Comparison of ENCODE assay signal across 24 mouse cellular contexts in genomic region chr12:80962566-80962965, GRCm38 (mm10). TPM values are rescaled to one million over a fixed set of nuclear protein-coding genes. Genes with fewer than 3 reads are reported as not detected.
DNase-seq lines count a peak whose midpoint lies in the region; ATAC-seq and TF ChIP-seq lines count a peak whose summit lies in the region.
"Had no signal": no experiment of that assay in that cellular context is flagged by ENCODE, and none has a peak within 500 bp of the region (broad histone marks: within the 10 kb centered on the region; RNA-seq: fewer than 3 reads in every experiment).

No protein-coding gene starts in this region.

- no peaks in the 10 kb centered on the region for H3K27me3 ChIP-seq in intestine, embryonic 14.5 days (replicated peaks; ENCODE audit: control insufficient read depth, insufficient read depth, low read length)
- no peaks in the 10 kb centered on the region for H3K27me3 ChIP-seq in intestine, embryonic 16.5 days (replicated peaks; ENCODE audit: control insufficient read depth, insufficient read depth, low read length)
- H3K27me3 ChIP-seq in liver, postnatal 0 days (ENCODE audit: insufficient read depth, low read length): no peaks in the 10 kb centered on the region
- no peaks in the 10 kb centered on the region for H3K27me3 ChIP-seq in myocyte (ENCODE audit: control insufficient read depth, insufficient read depth, insufficient read length)
- H3K27me3 ChIP-seq: embryonic facial prominence, embryonic 13.5 days; embryonic facial prominence, embryonic 15.5 days; forebrain, embryonic 12.5 days had no signal

- no peak for TF ChIP-seq POLR2A in myocyte (IDR thresholded peaks at IDR 0.05; ENCODE audit: insufficient read length, low read depth)

- no peak overlapping the region for H3K9ac ChIP-seq in intestine, embryonic 14.5 days (ENCODE audit: low read length)
- H3K9ac ChIP-seq in intestine, embryonic 16.5 days (ENCODE audit: low read depth, low read length): no peak overlapping the region
- no peak overlapping the region for H3K9ac ChIP-seq in liver, postnatal 0 days (replicated peaks)
- H3K9ac ChIP-seq: embryonic facial prominence, embryonic 13.5 days; embryonic facial prominence, embryonic 15.5 days; forebrain, embryonic 12.5 days had no signal

- ATAC-seq in intestine, embryonic 14.5 days (replicated peaks; ENCODE audit: low FRiP score, low TSS enrichment, low read depth): no peak
- ATAC-seq in intestine, embryonic 16.5 days: no peak
- peak; percentile 26; the same call in 1 of the 2 replicates for ATAC-seq in liver, postnatal 0 days
- ATAC-seq: forebrain, embryonic 14.5 days had no signal

- no peaks in the 10 kb centered on the region for H3K79me2 ChIP-seq in myocyte (ENCODE audit: control insufficient read depth, insufficient read depth)

- no peaks in the 10 kb centered on the region for H3K9me3 ChIP-seq in intestine, embryonic 14.5 days (ENCODE audit: control insufficient read depth, low read length)
- no peaks in the 10 kb centered on the region for H3K9me3 ChIP-seq in intestine, embryonic 16.5 days (ENCODE audit: control insufficient read depth, low read length)
- no peaks in the 10 kb centered on the region for H3K9me3 ChIP-seq in liver, postnatal 0 days (ENCODE audit: low read length)
- H3K9me3 ChIP-seq: embryonic facial prominence, embryonic 13.5 days; embryonic facial prominence, embryonic 15.5 days; forebrain, embryonic 10.5 days; forebrain, embryonic 12.5 days had no signal

- no peak for TF ChIP-seq CTCF in liver, postnatal 0 days (IDR thresholded peaks at IDR 0.05; ENCODE audit: low read depth)

- H3K36me3 ChIP-seq in intestine, embryonic 14.5 days (ENCODE audit: control insufficient read depth, insufficient read depth, low read length): peaks cover 23% of the 10 kb centered on the region
- H3K36me3 ChIP-seq in intestine, embryonic 16.5 days (ENCODE audit: control insufficient read depth, insufficient read depth, low read length): peaks cover 5% of the 10 kb centered on the region; the same call in 1 of the 2 replicates
- H3K36me3 ChIP-seq in liver, postnatal 0 days (replicated peaks; ENCODE audit: insufficient read depth, low read length): peaks cover 28% of the 10 kb centered on the region
- H3K36me3 ChIP-seq in myocyte (ENCODE audit: control insufficient read depth, insufficient read depth): peaks cover 6% of the 10 kb centered on the region

- H3K4me2 ChIP-seq in intestine, embryonic 14.5 days (ENCODE audit: low read length): no peak overlapping the region
- H3K4me2 ChIP-seq in intestine, embryonic 16.5 days (ENCODE audit: low read depth, low read length): no peak overlapping the region
- peak overlapping the region; percentile 65 for H3K4me2 ChIP-seq in liver, postnatal 0 days (ENCODE audit: low read depth, low read length)
- H3K4me2 ChIP-seq in myocyte (ENCODE audit: low read depth): no peak overlapping the region
- H3K4me2 ChIP-seq: embryonic facial prominence, embryonic 13.5 days; embryonic facial prominence, embryonic 15.5 days; forebrain, embryonic 12.5 days had no signal

- no peak overlapping the region for H3ac ChIP-seq in myocyte (ENCODE audit: control insufficient read depth, insufficient read length)

- no peaks in the 10 kb centered on the region for H3K4me1 ChIP-seq in intestine, embryonic 14.5 days (replicated peaks; ENCODE audit: control insufficient read depth, insufficient read depth, low read length)
- peaks cover 7% of the 10 kb centered on the region; the same call in 1 of the 2 replicates for H3K4me1 ChIP-seq in intestine, embryonic 16.5 days (ENCODE audit: control insufficient read depth, insufficient read depth, low read length)
- no peaks in the 10 kb centered on the region; the same call in 1 of the 2 replicates for H3K4me1 ChIP-seq in liver, postnatal 0 days (ENCODE audit: insufficient read depth)
- H3K4me1 ChIP-seq: embryonic facial prominence, embryonic 13.5 days; embryonic facial prominence, embryonic 15.5 days; forebrain, embryonic 10.5 days; forebrain, embryonic 12.5 days had no signal

- peak; percentile 48 for DNase-seq in intestine, embryonic 14.5 days (ENCODE audit: low spot score)
- no peak for DNase-seq in liver, postnatal 0 days
- DNase-seq in liver: no peak
- no peak for DNase-seq in kidney, postnatal 14 days
- DNase-seq: adrenal gland, adult 2 months; adrenal gland, postnatal 10 days; adrenal gland, postnatal 25 days; cerebellum, adult 11 months; cerebellum, adult 18-20 months; cerebellum, adult 8-10 months; cerebellum, adult 9-11 months; cerebellum, postnatal 14 days; cerebellum, postnatal 36 days; embryo, embryonic 11 days had no signal

- H3K4me3 ChIP-seq in intestine, embryonic 14.5 days (ENCODE audit: low read depth, low read length): no peak overlapping the region
- H3K4me3 ChIP-seq in intestine, embryonic 16.5 days (ENCODE audit: low read length): no peak overlapping the region
- H3K4me3 ChIP-seq in liver, postnatal 0 days (ENCODE audit: low read depth, low read length): no peak overlapping the region
- no peak overlapping the region for H3K4me3 ChIP-seq in myocyte
- H3K4me3 ChIP-seq: embryonic facial prominence, embryonic 13.5 days; embryonic facial prominence, embryonic 15.5 days; erythroblast, embryonic 14.5 days; forebrain, embryonic 10.5 days; forebrain, embryonic 12.5 days had no signal

- no peak for TF ChIP-seq EP300 in liver, postnatal 0 days (IDR thresholded peaks at IDR 0.05; ENCODE audit: low read depth)

- no peak overlapping the region for H3K27ac ChIP-seq in intestine, embryonic 14.5 days (ENCODE audit: low read depth)
- H3K27ac ChIP-seq in intestine, embryonic 16.5 days (ENCODE audit: low read length): no peak overlapping the region
- H3K27ac ChIP-seq in liver, postnatal 0 days (ENCODE audit: low read depth): no peak overlapping the region
- H3K27ac ChIP-seq: embryonic facial prominence, embryonic 13.5 days; embryonic facial prominence, embryonic 15.5 days; forebrain, embryonic 10.5 days; forebrain, embryonic 12.5 days had no signal

- WGBS in intestine, embryonic 14.5 days: 61% methylated on average over 4 of the region's 4 CpGs
- WGBS in intestine, embryonic 16.5 days: 63% methylated on average over 4 of the region's 4 CpGs
- WGBS in liver, postnatal 0 days (ENCODE audit: insufficient replicate concordance): 50% methylated on average over 4 of the region's 4 CpGs

TF ChIP-seq in myocyte, 11 proteins besides CTCF, POLR2A, EP300 and RAD21:
- no peak for TF ChIP-seq USF1 (IDR thresholded peaks at IDR 0.05; ENCODE audit: low read depth)
- TF ChIP-seq POLR2AphosphoS2 (IDR thresholded peaks at IDR 0.05; ENCODE audit: insufficient read length, low read depth): peak; percentile 52

RNA-seq across cellular contexts. Expression of gene Slc10a1, which starts 5.9 kb away (rescaled TPM):
- polyA plus RNA-seq in intestine, embryonic 14.5 days (2014; fragmentation: Nextera tagmentation; extraction: Ambion mirVana): 0.50 and 0.74 TPM in 2 replicates
- 0.48 and 0.70 TPM in 2 replicates for polyA plus RNA-seq in intestine, embryonic 16.5 days (2015; fragmentation: Nextera tagmentation; extraction: Ambion mirVana)
- 500 and 502 TPM in 2 replicates for polyA plus RNA-seq in liver, postnatal 0 days (2015; fragmentation: Nextera tagmentation; extraction: Ambion mirVana)
- 0.02 TPM for polyA plus RNA-seq in myocyte (2012; fragmentation: generic; extraction: Trizol)
- polyA plus RNA-seq: brain, embryonic 14.5 days; C2C12; erythroblast, embryonic 14.5 days had no signal

RNA-seq across cellular contexts. Expression of gene Srsf5, which starts 17.3 kb away (rescaled TPM):
- 350 and 386 TPM in 2 replicates for polyA plus RNA-seq in intestine, embryonic 14.5 days (2014; fragmentation: Nextera tagmentation; extraction: Ambion mirVana)
- polyA plus RNA-seq in intestine, embryonic 16.5 days (2015; fragmentation: Nextera tagmentation; extraction: Ambion mirVana): 466 and 492 TPM in 2 replicates
- 249 and 270 TPM in 2 replicates for polyA plus RNA-seq in liver, postnatal 0 days (2015; fragmentation: Nextera tagmentation; extraction: Ambion mirVana)
- polyA plus RNA-seq in myocyte (2012; fragmentation: generic; extraction: Trizol): 123 TPM

Comparison
In these comparisons a context has a peak if more than half of its experiments do, and no peak if none do; other contexts are left out.
1. RNA of gene Slc10a1, which starts 5.9 kb away (polyA plus RNA-seq): 500 to 502 TPM in liver, postnatal 0 days; 0.48 to 0.70 TPM in intestine, embryonic 16.5 days, 0.50 to 0.74 TPM in intestine, embryonic 14.5 days and 0.02 TPM in myocyte (single experiment); every median in the first group is over 100 times any median in the second.